Mouse (Mus musculus) kidney, adult 18-20 months (tissue): Measurements from ENCODE around the gene Apoc1.
"Not testable (repeated sequence)": the region's sequence is repeated elsewhere in the genome, so short reads cannot be mapped to it uniquely, and the experiment has no call there.

Experiments used
- DNase-seq: peaks from one replicate; pipeline ENCODE4 v3.0.0; 2021

The Apoc1 gene

GRCm38 (mm10) chr7:19704475-19704874 lies 12.0 kb upstream of the Apoc1 start:
- no peak for DNase-seq

DNA sequence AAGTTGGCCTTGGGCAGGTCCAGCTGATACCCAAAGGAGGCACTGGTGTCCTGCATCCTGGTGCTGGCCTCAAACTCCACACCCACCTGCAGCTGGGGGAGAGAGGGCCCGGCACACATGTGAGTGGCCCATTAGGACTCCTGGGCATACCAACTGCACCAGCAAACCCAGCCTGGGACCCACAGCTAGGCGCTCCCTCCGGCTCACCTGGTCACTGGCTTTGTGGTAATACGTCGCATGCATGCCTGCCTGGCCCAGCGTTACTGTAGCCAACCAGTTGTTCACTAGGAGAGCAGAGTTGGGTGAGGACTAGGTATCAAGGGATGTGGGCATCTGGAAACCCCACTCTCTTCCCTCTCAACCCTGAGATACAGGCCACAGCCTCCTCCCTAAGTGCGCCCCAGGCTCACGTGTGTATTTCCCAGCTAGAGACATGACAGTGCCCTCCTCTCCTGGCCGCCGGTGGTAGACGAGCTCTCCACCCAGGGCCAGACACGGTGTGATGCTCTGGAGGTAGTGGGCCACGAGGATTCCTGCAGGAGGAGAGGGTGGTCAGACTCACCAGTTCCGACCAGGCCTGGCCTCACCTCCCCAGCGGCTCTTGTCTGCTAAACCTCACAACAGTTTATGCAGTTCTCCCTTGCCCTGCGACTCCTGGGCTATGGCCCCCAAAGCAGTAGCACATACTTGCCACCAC lies 10.5 kb upstream of the Apoc1 start:
- no peak for DNase-seq

- DNase-seq, result peak; percentile 83
Measured at GRCm38 (mm10) chr7:19701069-19701761, 8.8 kb upstream of the Apoc1 start.

DNA sequence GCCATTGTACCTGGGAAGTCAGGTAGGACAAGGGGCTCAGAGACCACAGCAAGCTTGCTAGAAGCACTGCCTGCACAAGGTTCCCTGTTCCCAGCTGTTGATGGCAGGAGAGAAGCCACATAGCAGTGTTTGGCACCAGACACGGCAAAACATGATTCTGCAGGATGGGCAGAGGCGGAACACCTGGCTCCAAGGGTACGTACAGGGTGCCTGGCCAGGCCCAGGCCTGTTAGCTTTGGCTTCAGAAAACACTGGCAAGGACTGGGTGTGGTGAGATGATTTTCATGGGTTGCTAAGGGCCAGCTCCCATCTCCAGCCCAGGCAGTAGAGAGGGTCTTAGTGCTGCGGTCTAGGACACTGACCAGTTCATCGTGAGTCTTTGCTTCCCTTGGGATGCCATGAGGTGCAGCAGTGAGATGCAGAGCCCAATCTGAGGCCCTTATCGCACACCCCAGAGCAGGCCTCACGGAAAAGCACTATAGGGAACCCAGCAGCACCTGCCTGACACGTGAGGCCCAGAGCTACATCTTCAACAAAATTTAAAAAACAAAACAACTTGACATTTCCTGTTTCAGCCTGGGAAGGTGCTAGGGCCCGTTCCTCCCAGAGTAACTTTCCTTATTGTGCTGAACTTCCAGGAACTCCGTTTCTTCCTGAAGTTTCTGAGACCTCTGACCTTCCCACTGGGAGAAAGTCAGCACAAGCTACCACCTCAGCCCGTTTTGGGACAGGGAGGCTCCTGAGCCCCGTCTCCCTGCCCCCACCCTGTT lies 8.0 kb upstream of the Apoc1 start:
- no peak for DNase-seq

GRCm38 (mm10) chr7:19699827-19700148 lies 7.3 kb upstream of the Apoc1 start:
- DNase-seq, result no peak

GRCm38 (mm10) chr7:19698907-19699826 lies 6.7 kb upstream of the Apoc1 start, which contains the start of gene Apoe:
Gene Apoe, minus strand, starts transcription at chr7:19699188.
- DNase-seq, result peak; percentile 56

DNA sequence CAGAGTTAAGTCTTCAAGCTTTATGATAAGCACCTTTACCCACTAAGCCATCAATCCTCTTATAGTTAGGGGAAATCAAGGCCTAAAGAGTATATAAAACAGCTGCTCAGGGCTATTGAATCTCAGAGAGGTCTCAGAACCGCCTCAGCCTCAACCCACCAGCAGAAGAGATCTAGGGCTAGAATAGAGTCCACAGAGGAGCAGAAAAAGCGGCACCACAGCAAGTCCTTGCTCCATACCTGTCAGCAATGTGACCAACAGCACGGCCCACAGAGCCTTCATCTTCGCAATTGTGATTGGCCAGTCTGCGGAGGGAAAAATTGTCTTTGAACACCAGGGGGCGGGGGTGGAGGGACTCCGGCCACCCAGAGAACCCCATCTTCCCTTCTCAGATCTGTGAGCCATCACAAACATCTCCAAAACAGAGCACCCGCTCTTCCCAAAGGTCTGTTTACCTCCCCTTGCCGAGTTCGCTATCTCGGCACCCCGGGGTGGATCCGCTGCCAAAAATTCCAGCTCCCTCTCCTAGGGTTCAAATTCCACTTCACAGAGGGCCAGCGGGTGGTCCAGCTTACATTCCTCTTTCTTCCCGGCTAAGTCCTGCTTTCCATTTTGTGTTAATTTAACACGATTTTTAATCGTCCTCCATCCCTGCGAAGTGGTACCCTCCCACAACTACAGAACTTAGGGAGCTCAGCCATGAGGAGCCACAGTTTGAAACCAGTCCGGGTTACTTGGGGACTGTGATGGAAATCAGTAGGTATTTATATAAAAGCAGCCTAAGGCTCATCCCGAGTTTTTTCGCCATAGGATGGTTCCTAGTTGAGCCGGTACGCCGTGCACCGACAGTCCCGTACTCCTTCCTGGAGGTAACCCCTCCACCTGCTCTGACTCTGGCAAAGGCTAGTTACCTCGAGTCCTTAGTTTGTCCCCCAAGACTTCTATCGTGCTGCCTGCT lies 5.8 kb upstream of the Apoc1 start:
- DNase-seq, result peak; percentile 57

GRCm38 (mm10) chr7:19696336-19696873 lies 3.9 kb upstream of the Apoc1 start:
- no peak for DNase-seq

DNA sequence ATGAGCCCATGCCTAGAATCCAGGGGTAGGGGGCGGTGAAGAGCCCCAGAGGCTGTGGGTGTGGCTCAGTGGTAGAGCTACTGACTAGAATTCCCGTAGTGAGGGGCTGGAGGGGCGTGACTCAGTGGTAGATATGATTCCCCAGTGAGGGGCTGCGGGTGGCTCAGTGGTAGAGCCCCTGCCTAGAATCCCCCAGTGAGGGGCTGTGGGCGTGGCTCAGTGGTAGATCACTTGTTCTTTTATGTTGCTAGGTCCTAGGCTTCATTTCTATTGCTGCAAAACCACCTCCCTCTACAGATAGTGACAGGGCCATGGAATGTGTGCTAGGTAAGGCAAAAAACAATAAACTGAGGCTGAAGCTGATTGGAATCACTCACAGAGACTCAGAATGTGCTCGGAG lies 3.4 kb upstream of the Apoc1 start:
- no peak for DNase-seq

DNA sequence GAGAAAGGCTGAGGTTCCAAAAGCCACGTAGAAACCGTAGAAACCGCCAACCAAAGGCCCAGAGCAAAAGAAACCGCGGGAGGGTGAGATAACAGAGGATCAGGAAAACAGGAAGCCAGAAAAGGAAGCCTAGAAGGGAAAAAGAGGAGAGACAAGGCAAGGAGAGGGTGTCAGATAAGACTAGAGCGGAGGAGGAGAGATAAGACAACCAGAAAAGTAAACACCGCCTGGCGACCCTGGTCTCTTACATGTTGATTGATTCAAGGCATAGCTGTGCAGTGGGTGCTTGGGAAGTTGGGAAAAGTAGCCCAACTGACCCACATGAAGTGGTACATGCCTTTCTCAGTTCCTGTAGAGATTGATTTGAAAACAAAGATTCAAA lies 2.7 kb upstream of the Apoc1 start:
- DNase-seq, result no peak

- no peak for DNase-seq
Measured at GRCm38 (mm10) chr7:19694336-19695212, 2.1 kb upstream of the Apoc1 start.

GRCm38 (mm10) chr7:19693421-19693820 lies 961 bp upstream of the Apoc1 start:
- DNase-seq, result peak; percentile 38

- DNase-seq, result no peak
Measured at GRCm38 (mm10) chr7:19691434-19691833, 1.0 kb downstream of the Apoc1 start.

- no peak for DNase-seq
Measured at GRCm38 (mm10) chr7:19690845-19691244, 1.6 kb downstream of the Apoc1 start.

DNA sequence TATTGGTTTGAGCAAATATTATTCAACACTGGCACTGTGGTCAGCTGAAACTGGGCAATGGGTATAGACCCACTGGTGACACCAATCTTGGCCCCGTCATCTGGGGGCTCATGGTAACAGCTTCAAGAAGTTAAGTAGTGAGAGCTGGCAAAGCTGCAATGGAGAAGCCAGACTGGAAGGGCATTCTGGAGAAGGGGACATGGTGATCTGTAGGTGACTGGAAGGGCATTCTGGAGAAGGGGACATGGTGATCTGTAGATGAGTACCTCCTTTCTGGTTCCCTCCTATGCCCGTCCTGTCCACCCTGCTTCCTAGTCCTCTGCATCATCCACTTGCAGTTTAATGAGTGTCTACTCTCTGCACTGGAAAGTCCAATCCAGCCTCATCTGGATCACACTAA lies 3.8 kb downstream of the Apoc1 start:
- no peak for DNase-seq

DNA sequence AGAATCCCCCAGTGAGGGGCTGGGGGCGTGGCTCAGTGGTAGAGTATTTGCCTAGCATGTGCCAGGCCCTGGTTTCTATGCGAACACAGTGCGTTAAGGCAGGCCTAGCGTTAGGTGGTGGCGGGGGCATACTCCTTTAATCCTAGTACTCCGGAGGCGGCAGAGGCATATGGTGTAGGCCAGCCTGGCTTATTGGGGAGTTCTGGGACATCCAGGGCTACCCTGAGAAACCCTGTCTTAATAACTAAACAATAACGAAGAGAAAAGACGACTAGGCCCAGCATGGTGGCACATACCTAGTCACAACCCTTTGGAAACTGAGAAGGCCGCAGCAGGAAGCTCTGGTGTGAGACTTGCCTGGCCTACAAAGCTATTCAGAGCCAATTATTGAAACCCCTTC lies 4.4 kb downstream of the Apoc1 start:
- DNase-seq, result no peak

- not testable (repeated sequence) for DNase-seq
Measured at GRCm38 (mm10) chr7:19686927-19687583, 5.4 kb downstream of the Apoc1 start.

DNA sequence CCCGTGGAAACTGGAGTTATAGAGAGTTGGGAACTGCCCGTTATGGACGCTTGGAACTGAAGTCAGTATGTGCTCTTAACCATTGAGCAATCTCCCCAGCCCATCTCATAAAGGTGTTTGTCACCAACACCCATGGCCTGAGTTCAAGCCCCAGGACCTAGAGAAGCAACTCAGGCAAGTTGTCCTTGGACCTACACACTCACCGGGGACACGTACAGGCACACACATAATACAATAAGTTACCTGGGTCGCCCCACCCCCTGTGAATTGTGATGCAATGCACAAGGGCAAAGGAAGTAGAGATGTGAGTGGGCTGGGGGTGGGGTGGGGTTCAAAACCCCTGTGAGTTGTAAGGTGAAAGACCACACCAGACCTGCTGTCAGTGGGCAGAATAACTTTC lies 5.9 kb downstream of the Apoc1 start:
- no peak for DNase-seq

DNA sequence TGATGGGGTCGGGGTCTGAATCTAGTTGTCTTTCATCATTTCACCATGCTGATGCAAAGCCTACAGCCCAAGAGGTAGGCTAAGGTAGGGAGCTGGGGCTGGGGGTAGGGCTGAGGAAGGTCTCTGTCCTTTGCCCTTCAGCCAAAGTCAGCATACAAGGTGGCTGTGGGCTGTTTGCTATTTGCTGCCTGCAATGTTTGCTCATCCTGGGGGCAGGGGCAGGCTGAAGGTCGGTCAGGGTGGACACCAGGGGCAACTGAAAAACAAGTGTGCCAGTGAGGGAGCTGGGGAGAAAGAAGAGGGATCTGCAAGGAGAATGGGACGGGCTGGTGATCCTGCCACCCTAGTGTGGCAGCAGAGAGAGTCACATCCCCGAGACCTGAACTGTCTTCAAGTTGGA lies 7.1 kb downstream of the Apoc1 start:
- no peak for DNase-seq

DNA sequence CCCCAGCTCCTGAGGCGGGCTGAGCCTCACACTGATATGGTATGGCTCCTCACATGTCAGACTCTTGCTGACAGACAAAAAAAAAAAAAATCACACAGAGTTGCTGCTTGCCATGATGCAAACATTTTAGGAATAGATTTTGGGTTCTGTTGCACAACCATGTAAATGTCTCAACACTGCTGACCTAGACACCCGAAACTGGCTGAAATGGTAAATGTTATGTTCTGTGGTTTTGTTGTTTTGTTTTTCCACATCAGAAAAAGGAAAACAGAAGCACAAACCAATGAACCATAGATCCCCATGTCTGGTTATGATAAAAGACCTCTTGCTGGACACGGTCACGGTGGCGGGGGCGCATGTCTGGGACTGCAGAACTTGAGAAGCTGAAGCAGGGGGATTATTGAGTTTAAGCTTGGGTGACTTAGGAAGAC lies 8.7 kb downstream of the Apoc1 start:
- DNase-seq, result no peak
